Mouse (Mus musculus) frontal cortex, postnatal 25 days (tissue): ENCODE data around the gene Serpine1.

Experiments
- DNase-seq, 2 experiments: peaks; one replicate each; pipeline ENCODE4 v3.0.0; 2022; ENCODE audit warnings: low spot score in 2 of 2

Gene Serpine1

DNA sequence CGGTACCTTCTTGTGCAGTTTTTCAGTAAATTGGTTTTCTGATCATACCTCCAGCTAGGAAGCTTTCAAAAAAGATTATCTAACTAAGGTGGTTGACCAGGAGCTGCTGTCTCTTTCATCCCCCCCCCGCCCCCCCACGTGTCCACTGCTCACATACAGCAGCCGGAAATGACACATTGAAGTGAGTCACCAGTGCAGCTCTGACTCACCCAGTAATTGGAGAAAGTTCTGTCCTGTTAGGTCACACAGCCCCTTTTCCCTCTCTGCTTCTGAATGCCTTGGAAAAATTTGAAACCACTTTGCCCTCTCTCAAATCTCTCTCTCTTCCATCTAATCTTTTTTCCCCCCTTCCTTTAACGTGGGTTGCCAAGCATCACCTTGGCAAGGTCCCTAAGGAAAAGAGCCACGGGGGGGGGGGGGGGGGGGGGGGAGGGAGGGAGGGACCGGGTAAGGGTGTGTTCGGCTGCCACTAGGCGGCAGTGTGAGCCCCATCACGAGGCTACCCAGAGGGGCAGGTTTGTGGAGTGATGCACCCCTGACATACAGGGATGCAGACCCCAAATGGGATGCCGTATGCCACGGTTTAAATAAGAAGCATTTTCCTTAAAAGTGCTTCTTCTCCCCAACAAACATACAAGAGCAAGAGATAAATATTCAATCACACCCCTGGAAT is 10.1 kb downstream of the Serpine1 start:
- no peak for DNase-seq

GRCm38 (mm10) chr5:137054873-137055272 is 17.2 kb downstream of the Serpine1 start:
- no peak for DNase-seq

DNA sequence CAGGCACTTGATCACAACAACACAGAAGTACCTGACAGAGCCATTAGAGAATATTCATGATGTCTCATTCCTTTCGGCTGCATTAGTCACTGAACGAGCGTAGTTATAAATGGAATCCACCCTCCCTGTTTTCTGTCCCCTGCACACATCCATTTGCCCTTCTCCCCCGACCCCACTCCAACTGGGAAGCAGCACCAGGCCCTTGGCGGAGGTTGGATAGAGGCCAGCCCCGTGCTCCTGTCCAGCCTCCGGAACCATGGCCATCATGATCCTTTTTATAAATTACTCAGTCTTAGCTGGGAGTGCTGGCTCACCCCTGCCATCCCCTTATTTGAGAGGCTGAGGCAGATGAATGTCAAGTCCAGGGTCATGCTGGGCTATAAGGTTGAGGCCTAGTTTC is 17.8 kb downstream of the Serpine1 start:
- no peak for DNase-seq

DNA sequence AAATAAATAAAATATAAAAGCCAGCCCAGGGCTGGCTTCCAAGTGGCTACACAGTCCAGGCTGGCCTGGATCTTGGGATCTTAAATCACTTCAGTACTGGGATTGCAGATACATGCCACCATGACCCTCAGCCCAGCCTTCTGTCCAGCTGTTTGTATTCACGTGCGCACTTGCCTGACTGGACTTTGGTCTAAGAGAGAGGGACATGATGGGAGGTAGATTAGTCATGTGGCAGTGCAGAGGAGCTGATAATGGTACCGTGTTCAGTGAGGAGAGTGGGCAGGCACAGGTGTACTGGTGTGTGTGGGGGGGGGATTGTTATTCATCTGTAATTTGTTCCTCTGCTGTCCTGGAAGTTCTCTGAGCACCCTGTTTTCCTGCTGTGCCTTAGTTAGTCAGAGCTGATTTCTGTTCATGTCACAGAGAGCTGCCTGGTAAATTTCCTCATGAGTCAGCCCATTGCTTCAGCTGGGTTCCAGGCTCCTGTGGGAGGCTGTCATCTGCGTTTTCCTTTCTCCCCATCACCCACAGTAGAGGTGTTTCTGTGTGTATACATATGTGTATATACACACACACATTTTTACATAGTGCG is 20.1 kb downstream of the Serpine1 start:
- DNase-seq = no peak

DNA sequence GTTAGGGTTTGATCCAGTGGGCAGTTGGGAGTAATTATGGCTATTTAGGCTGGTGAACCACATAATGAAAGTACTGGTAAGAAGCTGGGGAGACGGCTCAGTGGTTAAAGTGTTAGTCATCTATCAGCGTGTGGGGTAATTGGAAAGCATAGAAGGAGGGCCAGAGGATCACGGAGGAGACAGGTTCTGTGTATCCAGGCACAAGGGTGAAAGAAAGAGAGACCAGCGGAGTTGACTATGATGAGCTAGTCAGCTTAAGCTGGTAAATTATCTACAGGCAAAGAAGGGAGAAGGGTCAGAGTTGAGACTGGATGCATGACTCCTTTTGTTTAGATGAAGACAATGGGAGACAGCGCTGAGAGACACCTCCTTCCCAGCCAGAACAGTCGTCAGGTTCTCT is 20.9 kb downstream of the Serpine1 start:
- DNase-seq = no peak

DNA sequence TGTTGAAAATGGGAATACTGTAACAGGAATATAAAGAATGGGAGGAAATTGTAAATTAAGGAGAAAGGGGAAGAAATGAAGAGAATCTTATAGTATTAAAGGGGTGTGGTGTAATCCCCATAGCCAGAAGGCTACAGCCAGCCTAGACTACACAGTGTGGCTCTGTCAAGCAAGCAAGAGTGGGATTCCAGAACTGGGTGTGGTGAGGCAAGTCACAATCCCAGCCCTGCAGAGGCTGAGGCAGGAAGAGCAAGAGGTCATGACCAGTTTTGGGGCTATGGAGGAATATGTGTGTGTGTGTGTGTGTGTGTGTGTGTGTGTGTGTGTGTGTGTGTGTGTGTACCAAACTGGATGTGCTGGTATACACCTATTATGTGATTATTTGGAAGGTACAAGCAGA is 25.1 kb downstream of the Serpine1 start:
- DNase-seq = no peak

DNA sequence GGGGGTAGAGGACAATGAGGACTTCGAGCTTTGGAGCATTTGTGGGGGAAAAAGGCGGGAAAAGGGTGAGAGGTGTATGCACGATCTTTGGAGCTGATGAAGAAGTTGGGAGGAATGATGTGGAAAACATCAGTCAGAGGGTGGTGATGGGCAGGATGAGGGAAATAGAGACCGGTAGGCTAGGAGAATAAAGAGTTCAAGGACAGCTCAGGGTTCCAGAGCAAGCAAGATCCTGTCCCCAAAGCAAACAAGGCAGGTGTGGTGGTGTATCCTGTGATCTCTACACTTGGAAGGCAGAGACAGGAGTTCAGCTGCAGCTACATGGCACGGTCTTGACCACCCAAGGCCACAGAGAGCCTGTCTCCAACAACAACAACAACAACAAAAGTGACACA is 25.7 kb downstream of the Serpine1 start:
- DNase-seq = no peak

DNA sequence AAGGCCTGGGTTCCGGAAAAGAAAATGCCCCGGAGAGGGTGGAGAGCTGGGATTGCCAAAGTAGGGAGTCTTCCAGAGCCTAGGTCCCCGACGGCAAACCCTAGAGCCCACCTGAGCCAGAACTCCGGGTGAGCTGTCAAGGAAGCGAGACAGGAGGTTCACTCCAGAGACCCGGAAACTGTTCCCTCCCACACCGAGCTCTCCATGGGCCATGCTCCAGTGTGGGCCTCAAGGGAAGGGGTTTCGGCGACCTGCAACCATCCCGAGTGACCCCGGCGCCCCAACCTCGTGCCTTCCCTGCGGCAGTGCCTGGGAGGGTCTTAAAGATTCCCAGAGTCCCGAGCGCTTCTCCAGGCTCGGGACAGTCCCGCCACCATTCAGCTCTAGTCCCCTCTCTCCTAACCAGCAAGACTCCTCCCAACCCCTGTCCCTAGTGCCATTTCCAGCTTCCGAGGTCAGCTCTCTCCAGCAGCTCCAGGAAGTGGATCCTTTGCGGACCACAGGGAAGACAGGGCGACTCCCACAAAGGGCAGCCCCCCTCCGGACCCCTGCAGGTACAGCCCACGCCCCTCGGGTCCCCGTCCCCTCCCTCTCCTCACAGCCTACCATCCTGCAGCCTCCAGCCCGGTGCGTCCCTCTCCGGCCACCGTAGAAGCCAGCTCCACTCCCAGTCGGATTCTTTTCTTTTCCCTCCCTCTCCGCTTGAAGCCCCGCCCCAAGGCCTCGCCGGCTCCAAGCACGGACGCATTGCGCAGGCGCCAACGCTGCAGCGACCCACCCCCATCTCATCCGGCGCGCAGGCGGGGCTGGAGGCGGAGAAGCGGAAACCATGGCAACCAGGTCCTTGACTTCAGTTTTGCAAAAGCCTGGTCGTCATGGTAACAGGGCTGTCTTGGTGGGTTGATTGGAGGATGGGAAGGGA is 26.4 kb downstream of the Serpine1 start, which contains the start of gene Ap1s1:
Ap1s1 (minus strand) TSS at position 734 of the 922 bp plus-strand sequence.
- peak; percentile 95 for DNase-seq

- no peak for DNase-seq
These were observed 28.1 kb downstream of the Serpine1 start for GRCm38 (mm10) chr5:137043997-137044396.

- no peak for DNase-seq
These were observed 30.6 kb downstream of the Serpine1 start for GRCm38 (mm10) chr5:137041442-137041841.

- DNase-seq = no peak
These were observed 32.6 kb downstream of the Serpine1 start for GRCm38 (mm10) chr5:137039453-137039852.

GRCm38 (mm10) chr5:137036211-137036610 is 35.9 kb downstream of the Serpine1 start:
- DNase-seq = no peak

- peak; percentile 53 to 70 for DNase-seq
These were observed 39.4 kb downstream of the Serpine1 start for GRCm38 (mm10) chr5:137032641-137033074.

DNA sequence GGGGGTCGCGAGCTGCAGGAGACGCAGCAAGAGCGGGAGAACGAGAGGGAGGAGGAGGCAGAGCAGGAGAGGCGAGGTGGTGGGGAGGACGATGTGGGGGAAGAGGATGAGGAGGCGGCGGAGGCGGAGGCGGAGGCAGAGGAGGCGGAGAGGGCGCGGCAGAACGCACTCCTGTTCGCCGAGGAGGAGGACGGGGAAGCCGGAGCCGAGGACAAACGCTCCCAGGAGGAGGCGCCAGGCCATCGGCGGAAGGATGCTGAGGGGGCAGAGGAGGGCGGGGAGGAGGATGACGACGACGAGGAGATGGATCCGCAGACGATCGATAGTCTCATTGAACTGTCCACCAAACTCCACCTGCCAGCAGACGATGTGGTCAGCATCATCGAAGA is 40.0 kb downstream of the Serpine1 start:
- DNase-seq = peak in 1 of 2 experiments; percentile 26

DNA sequence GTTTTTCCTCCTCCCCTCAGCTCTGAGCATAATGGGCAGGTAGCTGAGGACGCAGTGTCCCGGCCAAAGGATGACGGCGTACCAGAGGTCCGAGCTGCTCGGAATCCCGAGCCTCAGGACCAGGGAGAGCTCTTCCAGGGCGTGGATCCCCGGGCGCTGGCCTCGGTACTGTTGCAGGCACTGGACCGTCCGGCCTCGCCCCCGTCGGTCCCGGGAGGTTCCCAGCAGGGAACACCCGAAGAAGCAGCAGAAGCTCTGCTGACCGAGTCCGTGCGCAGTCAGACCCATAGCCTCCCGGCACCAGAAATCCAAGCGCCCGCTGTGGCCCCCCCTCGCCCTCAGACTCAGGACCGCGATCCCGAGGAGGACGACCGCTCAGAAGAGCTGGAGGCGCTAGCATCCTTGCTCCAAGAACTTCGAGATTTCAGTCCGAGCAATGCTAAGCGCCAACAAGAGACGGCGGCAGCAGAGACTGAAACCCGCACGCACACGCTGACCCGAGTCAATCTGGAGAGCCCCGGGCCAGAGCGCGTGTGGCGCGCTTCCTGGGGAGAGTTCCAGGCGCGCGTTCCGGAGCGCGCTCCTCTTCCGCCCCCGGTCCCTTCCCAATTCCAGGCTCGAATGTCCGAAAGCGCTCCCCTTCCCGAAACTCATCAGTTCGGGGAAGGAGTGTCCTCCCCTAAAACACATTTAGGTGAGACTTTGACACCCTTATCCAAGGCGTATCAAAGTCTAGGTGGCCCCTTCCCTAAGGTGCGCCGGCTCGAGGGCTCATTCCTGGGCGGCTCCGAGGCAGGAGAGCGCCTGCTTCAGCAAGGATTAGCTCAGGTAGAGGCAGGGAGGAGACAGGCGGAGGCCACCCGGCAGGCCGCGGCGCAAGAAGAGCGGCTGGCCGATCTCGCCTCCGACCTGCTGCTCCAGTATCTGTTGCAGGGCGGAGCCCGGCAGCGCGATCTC is 40.7 kb downstream of the Serpine1 start:
- DNase-seq = no peak

GRCm38 (mm10) chr5:137030416-137030810 is 41.7 kb downstream of the Serpine1 start:
- no peak for DNase-seq

- peak; percentile 90 to 94 for DNase-seq
These were observed 42.2 kb downstream of the Serpine1 start for GRCm38 (mm10) chr5:137029643-137030415.

DNA sequence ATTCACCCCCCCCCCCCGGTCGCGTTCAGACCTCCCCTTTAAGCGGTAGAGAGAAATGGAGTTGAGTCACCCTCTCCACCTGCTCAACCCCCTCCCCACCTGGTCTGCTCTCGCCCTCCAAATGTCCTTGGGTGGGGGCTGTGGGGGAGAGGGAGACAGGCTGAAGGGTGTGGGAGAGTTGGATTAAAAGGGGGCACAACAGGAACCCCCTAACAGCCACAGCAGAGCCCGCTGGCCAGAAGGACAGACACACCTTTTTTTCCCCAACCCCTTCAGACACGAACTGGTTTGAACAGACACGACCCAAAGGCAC is 42.8 kb downstream of the Serpine1 start:
- no peak for DNase-seq

DNA sequence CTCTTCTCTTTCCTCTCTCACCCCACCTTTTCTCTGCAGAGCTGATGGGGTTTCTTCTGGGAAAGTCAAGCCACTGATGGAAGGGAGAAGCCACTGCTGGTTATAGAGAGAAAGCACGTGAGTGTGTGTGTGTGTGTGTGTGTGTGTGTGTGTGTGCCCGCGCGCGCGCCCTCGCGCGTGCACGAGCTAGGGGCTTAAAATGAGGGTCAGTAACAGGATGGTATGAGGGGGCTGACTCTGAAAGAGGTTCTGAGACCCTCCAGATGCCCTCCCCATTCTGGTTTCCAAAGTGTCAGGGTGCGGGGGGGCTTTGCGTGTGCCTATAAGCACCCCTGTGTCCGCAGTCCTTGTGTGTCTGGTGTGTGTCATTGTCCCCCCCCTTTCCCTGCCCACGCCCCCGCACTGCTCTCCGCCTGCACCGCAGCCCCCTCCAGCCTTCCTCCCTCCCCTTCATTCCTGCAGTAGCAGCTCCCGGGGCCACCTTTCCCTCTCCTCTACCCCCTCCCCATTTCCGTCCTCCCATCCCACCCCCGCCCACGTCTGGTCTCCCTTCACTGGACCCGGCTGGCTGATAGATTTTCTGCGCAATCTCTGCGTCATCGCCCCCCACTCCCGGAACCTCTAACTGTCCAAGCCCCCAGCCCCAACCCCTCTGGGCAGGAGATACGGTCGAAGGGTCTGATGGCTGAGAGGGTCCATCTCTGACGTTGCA is 43.4 kb downstream of the Serpine1 start:
- DNase-seq = no peak

DNA sequence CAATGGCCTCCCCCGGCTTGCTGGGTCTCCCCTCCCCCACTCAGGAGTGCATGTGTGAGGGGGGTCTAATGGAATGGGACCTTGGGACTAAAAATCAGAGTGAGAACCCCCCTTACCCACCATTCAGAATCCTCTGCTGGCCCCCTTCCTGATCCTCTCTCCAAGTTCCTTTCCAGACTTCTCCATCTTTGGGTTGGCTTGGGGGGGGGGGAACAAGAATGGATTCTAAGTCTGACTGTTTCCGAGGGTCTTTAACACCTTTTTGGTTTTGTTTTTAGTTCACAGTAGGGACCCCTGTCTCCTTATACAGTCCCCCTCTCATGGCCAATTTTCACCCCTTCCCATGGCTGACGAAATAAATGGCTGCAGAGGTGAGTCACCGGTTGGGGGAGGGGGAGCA is 46.0 kb downstream of the Serpine1 start, which contains the start of gene Vgf:
Vgf (plus strand) TSS at position 301 of the 400 bp plus-strand sequence.
- DNase-seq = no peak
